8 mouse cellular contexts compared by ENCODE assay signal in the genomic region with DNA sequence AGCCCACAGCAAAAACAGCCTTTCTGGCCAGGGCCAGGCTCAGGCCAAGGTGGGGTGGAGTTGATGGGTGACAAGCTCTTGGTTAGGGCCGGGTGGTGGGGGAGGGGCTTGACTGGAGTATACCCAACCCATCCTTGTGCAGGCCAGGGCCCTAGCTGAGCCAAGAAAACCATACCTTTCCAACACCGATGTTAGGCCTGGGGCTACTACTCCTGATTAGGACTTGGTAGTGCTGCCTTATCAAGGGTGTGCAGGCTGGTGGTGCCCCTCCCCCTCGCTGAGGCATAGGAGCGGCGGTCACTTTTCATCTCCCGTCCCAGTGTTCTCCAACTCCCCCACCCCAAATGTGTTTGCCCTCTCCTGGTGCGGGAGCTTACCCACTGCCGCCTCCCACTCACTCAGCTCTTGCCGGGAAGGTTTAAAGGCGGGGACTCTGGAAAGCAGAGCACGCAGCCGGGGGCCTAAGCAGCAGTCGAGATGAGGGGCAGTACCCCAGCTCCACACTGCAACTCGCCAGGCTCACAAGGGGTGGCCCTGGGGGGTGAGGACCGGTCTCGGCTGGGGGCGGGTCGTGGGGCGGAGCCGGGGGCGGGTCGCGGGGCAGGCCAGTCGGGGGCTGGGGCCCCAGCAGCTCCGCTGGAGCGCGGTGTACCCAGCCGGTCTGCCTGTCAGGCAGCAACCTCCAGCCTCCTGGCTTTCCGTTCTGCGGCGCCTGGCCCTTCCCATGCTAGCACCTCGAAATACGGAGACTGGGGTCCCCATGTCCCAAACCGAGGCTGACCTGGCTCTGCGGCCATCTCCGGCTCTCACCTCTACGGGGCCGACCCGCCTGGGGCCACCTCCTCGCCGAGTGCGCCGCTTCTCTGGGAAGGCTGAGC. TPM values are rescaled to one million over a fixed set of nuclear protein-coding genes. Genes with fewer than 3 reads are reported as not detected.
DNase-seq lines count a peak whose midpoint lies in the region; ATAC-seq and TF ChIP-seq lines count a peak whose summit lies in the region.

A gene (plus strand): TSS at position 620 of the 878 bp plus-strand sequence.

- WGBS in cerebellum, adult 2 months: 1% methylated on average over 43 of the region's 43 CpGs
- WGBS in forebrain, embryonic 10.5 days: under 1% methylated on average over 43 of the region's 43 CpGs
- WGBS in hindbrain, embryonic 10.5 days: under 1% methylated on average over 43 of the region's 43 CpGs
- WGBS in limb, embryonic 14.5 days: under 1% methylated on average over 20 of the region's 43 CpGs
- WGBS in midbrain, postnatal 0 days: 0% methylated on average over 41 of the region's 43 CpGs

- no peaks in the 10 kb centered on the region for H3K9me3 ChIP-seq in forebrain, embryonic 10.5 days
- no peaks in the 10 kb centered on the region for H3K9me3 ChIP-seq in hindbrain, embryonic 10.5 days
- no peaks in the 10 kb centered on the region for H3K9me3 ChIP-seq in limb, embryonic 14.5 days (ENCODE audit: control insufficient read depth, low read length)
- no peaks in the 10 kb centered on the region for H3K9me3 ChIP-seq in midbrain, postnatal 0 days (ENCODE audit: low read length)

- TF ChIP-seq CTCF in cerebellum, adult 2 months (IDR thresholded peaks at IDR 0.05; ENCODE audit: borderline replicate concordance, insufficient read depth, low read depth, low read length): no peak
- no peak for TF ChIP-seq CTCF in midbrain, postnatal 0 days (IDR thresholded peaks at IDR 0.05)

- no peak for TF ChIP-seq POLR2A in cerebellum, adult 2 months (IDR thresholded peaks at IDR 0.05; ENCODE audit: borderline replicate concordance, insufficient read depth, low read length)
- TF ChIP-seq POLR2A in limb, embryonic 14.5 days (IDR thresholded peaks at IDR 0.05; ENCODE audit: borderline replicate concordance, extremely low read depth, insufficient read depth, insufficient read length): 0 out of 2 replicates have a peak, but pooled peaks have one; percentile 33

- peaks cover 9% of the 10 kb centered on the region; the same call in 1 of the 2 replicates for H3K4me1 ChIP-seq in cerebellum, adult 2 months (ENCODE audit: control insufficient read depth, insufficient read depth, low read length)
- peaks cover 60% of the 10 kb centered on the region for H3K4me1 ChIP-seq in forebrain, embryonic 10.5 days
- peaks cover 63% of the 10 kb centered on the region for H3K4me1 ChIP-seq in hindbrain, embryonic 10.5 days (replicated peaks)
- H3K4me1 ChIP-seq in limb, embryonic 14.5 days (ENCODE audit: control insufficient read depth, insufficient read depth, low read length): peaks cover 34% of the 10 kb centered on the region
- peaks cover 10% of the 10 kb centered on the region; the same call in 1 of the 2 replicates for H3K4me1 ChIP-seq in midbrain, postnatal 0 days (ENCODE audit: insufficient read depth, low read length)

- peak within 1 kb of the TSS; percentile 98 for H3K4me2 ChIP-seq in limb, embryonic 14.5 days (replicated peaks; ENCODE audit: low read depth, low read length, severe bottlenecking)
- H3K4me2 ChIP-seq in midbrain, postnatal 0 days (ENCODE audit: low read depth, low read length, poor library complexity, severe bottlenecking): peak within 1 kb of the TSS; percentile 95

- H3K4me3 ChIP-seq in cerebellum, adult 2 months (replicated peaks; ENCODE audit: insufficient read depth, low read depth, low read length): peak within 1 kb of the TSS; percentile 53
- H3K4me3 ChIP-seq in forebrain, embryonic 10.5 days: peak within 1 kb of the TSS; percentile 67
- H3K4me3 ChIP-seq in hindbrain, embryonic 10.5 days: peak within 1 kb of the TSS; percentile 66
- peak within 1 kb of the TSS; percentile 53 for H3K4me3 ChIP-seq in limb, embryonic 14.5 days (replicated peaks; ENCODE audit: low read length)
- H3K4me3 ChIP-seq in midbrain, postnatal 0 days (ENCODE audit: low read depth, low read length): peak within 1 kb of the TSS; percentile 45

- ATAC-seq in limb, embryonic 14.5 days (ENCODE audit: low FRiP score, low read depth): peak; percentile 83
- ATAC-seq in midbrain, postnatal 0 days (ENCODE audit: low FRiP score): peak; percentile 61; the same call in 1 of the 2 replicates

- no peak within 1 kb of the TSS for H3K27ac ChIP-seq in cerebellum, adult 2 months (ENCODE audit: insufficient read depth, low read length)
- H3K27ac ChIP-seq in forebrain, embryonic 10.5 days: peak within 1 kb of the TSS; percentile 84
- peak within 1 kb of the TSS; percentile 85 for H3K27ac ChIP-seq in hindbrain, embryonic 10.5 days
- peak within 1 kb of the TSS; percentile 68 for H3K27ac ChIP-seq in limb, embryonic 14.5 days (replicated peaks; ENCODE audit: low read depth, low read length)
- no peak within 1 kb of the TSS for H3K27ac ChIP-seq in midbrain, postnatal 0 days (ENCODE audit: low read depth, low read length)

- H3K36me3 ChIP-seq in forebrain, embryonic 10.5 days (replicated peaks): peaks cover 32% of the 10 kb centered on the region
- H3K36me3 ChIP-seq in hindbrain, embryonic 10.5 days: peaks cover 29% of the 10 kb centered on the region
- peaks cover 18% of the 10 kb centered on the region for H3K36me3 ChIP-seq in limb, embryonic 14.5 days (ENCODE audit: control insufficient read depth, insufficient read depth, low read length)
- peaks cover 4% of the 10 kb centered on the region; the same call in 1 of the 2 replicates for H3K36me3 ChIP-seq in midbrain, postnatal 0 days (ENCODE audit: insufficient read depth, low read length)

- no peaks in the 10 kb centered on the region; the same call in 1 of the 2 replicates for H3K27me3 ChIP-seq in cerebellum, adult 2 months (ENCODE audit: control insufficient read depth, insufficient read depth, low read length)
- H3K27me3 ChIP-seq in forebrain, embryonic 10.5 days (ENCODE audit: poor library complexity, severe bottlenecking): peaks cover 44% of the 10 kb centered on the region
- H3K27me3 ChIP-seq in hindbrain, embryonic 10.5 days (ENCODE audit: insufficient read depth, poor library complexity, severe bottlenecking): peaks cover 44% of the 10 kb centered on the region
- H3K27me3 ChIP-seq in limb, embryonic 14.5 days (ENCODE audit: control insufficient read depth, insufficient read depth, low read length): peaks cover 32% of the 10 kb centered on the region
- peaks cover 26% of the 10 kb centered on the region for H3K27me3 ChIP-seq in midbrain, postnatal 0 days (ENCODE audit: insufficient read depth, low read length)

- H3K9ac ChIP-seq in limb, embryonic 14.5 days (ENCODE audit: low read depth, low read length, severe bottlenecking): peak within 1 kb of the TSS; percentile 71
- peak within 1 kb of the TSS; percentile 55 for H3K9ac ChIP-seq in midbrain, postnatal 0 days (replicated peaks; ENCODE audit: low read length, poor library complexity, severe bottlenecking)

- DNase-seq in cerebellum, adult 2 months: peak in 1 of 2 experiments; percentile 47
- DNase-seq in cerebellum, adult 8-10 months: no peak
- DNase-seq in ZHBTc4 (ENCODE audit: low read depth, low spot score): peak; percentile 85
- DNase-seq in forebrain, embryonic 10.5 days (ENCODE audit: extremely low spot score, low spot score): peak; percentile 74
- DNase-seq in hindbrain, embryonic 10.5 days (ENCODE audit: low spot score): peak; percentile 79
- DNase-seq in limb, embryonic 14.5 days (ENCODE audit: low spot score): peak; percentile 76
- peak; percentile 43 for DNase-seq in midbrain, postnatal 0 days (ENCODE audit: low spot score)
- peak; percentile 85 for DNase-seq in testis, postnatal 10 days (ENCODE audit: low spot score)

RNA-seq across cellular contexts. Expression of the gene that starts here (rescaled TPM):
- 2.6 and 3.1 TPM in 2 replicates for polyA plus RNA-seq in cerebellum, adult 2 months (2012; rRNA removed)
- 5.4 and 6.4 TPM in 2 replicates for polyA plus RNA-seq in forebrain, embryonic 10.5 days (2016; fragmentation: Nextera tagmentation; extraction: Ambion mirVana)
- polyA plus RNA-seq in hindbrain, embryonic 10.5 days (2016; fragmentation: Nextera tagmentation; extraction: Ambion mirVana): 6.7 and 7.6 TPM in 2 replicates
- polyA plus RNA-seq in limb, embryonic 14.5 days (2012; rRNA removed): 14.9 and 18.4 TPM in 2 replicates
- 9.9 and 10.7 TPM in 2 replicates for polyA plus RNA-seq in limb, embryonic 14.5 days (2014; fragmentation: Nextera tagmentation; extraction: Ambion mirVana)
- total RNA-seq in midbrain, postnatal 0 days (2014; rRNA removed): 4.2 and 8.1 TPM in 2 replicates
- polyA plus RNA-seq in midbrain, postnatal 0 days (2015; fragmentation: Nextera tagmentation; extraction: Ambion mirVana): 7.5 and 9.2 TPM in 2 replicates

Comparison
In these comparisons a context has a peak if more than half of its experiments do, and no peak if none do; other contexts are left out.
1. H3K27ac ChIP-seq: peak in forebrain, embryonic 10.5 days (single experiment), hindbrain, embryonic 10.5 days (single experiment) and limb, embryonic 14.5 days (single experiment); none in cerebellum, adult 2 months (single experiment) and midbrain, postnatal 0 days (single experiment).
2. Peak in every context shown above with its lines, with median percentiles within 50 percentile points of each other: H3K4me3 ChIP-seq.